Mouse (Mus musculus) intestine, embryonic 14.5 days (tissue): ENCODE measurements around the gene Lrrc74a. TPM values are rescaled to one million over a fixed set of nuclear protein-coding genes. Genes with fewer than 3 reads are reported as not detected.
A peak's percentile ranks its signal among the peaks of the same experiment; 100 is the strongest.

Experiments used
- ATAC-seq: fragments of 200-750 bp; cut with Nextera tagmentation; replicated peaks from 2 replicates; pipeline ENCODE4 v1.8.0; 2017; ENCODE audit warnings: low read depth, moderate number of reproducible peaks, moderate TSS enrichment, moderate library complexity; ENCODE audit not compliant: low FRiP score, low TSS enrichment
- DNase-seq: peaks from one replicate; pipeline ENCODE4 v3.0.0-alpha.2; 2018; ENCODE audit warnings: low spot score
- H3K27ac ChIP-seq: fragments of 300-500 bp; sonication (generic); 2 replicates; pipeline ENCODE4 v1.5.1; 2014; ENCODE audit warnings: low read depth, mild to moderate bottlenecking, control low read depth
- H3K27me3 ChIP-seq: fragments of 300-500 bp; sonication (generic); replicated peaks from 2 replicates; pipeline ENCODE4 v1.6.1; 2014; ENCODE audit warnings: low read length, control low read depth; ENCODE audit not compliant: control insufficient read depth, insufficient read depth
- H3K36me3 ChIP-seq: fragments of 300-500 bp; sonication (generic); 2 replicates; pipeline ENCODE4 v1.6.1; 2014; ENCODE audit warnings: low read length, control low read depth; ENCODE audit not compliant: control insufficient read depth, insufficient read depth
- H3K4me1 ChIP-seq: fragments of 300-500 bp; sonication (generic); replicated peaks from 2 replicates; pipeline ENCODE4 v1.6.1; 2014; ENCODE audit warnings: low read length, control low read depth, mixed read lengths; ENCODE audit not compliant: control insufficient read depth, insufficient read depth
- H3K4me2 ChIP-seq: fragments of 300-500 bp; sonication (generic); 2 replicates; pipeline ENCODE4 v1.6.1; 2014; ENCODE audit warnings: low read length
- H3K4me3 ChIP-seq: fragments of 300-500 bp; sonication (generic); 2 replicates; pipeline ENCODE4 v1.5.1; 2014; ENCODE audit warnings: low read depth, low read length, control low read depth, mixed read lengths
- H3K9ac ChIP-seq: fragments of 300-500 bp; sonication (generic); 2 replicates; pipeline ENCODE4 v1.6.1; 2014; ENCODE audit warnings: mild to moderate bottlenecking, low read length
- H3K9me3 ChIP-seq: fragments of 300-500 bp; sonication (generic); 2 replicates; pipeline ENCODE4 v1.6.1; 2016; ENCODE audit warnings: low read length, control low read depth; ENCODE audit not compliant: control insufficient read depth
- whole genome bisulfite sequencing: fragments of 180-500 bp; shearing (Covaris S2); extraction: QIAGEN DNeasy Blood & Tissue Kit; methylation state at CpG from one replicate; pipeline ENCODE4 v1.1.7; 2014; 5-methylcytosine and 5-hydroxymethylcytosine counted together
- polyA plus RNA-seq: library from polyadenylated mRNA; unstranded; fragments of >200 nt; fragmentation: Nextera tagmentation; extraction: Ambion mirVana; gene quantifications from 2 replicates; pipeline ENCODE4 v1.2.1, GENCODE M21; 2014

Gene Lrrc74a
- polyA plus RNA-seq, 1 experiment from 2014 or later, result not detected

GRCm38 (mm10) chr12:86786149-86787019 is 52.2 kb downstream of the Lrrc74a start:
- Histone ChIP-seq H3K27ac (no peak overlapping the region), H3K9me3 (no peaks in the 10 kb centered on the region), H3K36me3 (no peaks in the 10 kb centered on the region), H3K9ac (no peak overlapping the region), H3K27me3 (no peaks in the 10 kb centered on the region), H3K4me1 (peaks cover 6% of the 10 kb centered on the region; the same call in 1 of the 2 replicates), H3K4me3 (no peak overlapping the region), H3K4me2 (no peak overlapping the region)
- 72% methylated on average over 12 of the region's 12 CpGs for WGBS
- DNase-seq, result no peak
- no peak for ATAC-seq

- Histone ChIP-seq H3K27me3 (no peaks in the 10 kb centered on the region), H3K9me3 (no peaks in the 10 kb centered on the region), H3K36me3 (no peaks in the 10 kb centered on the region), H3K4me3 (no peak overlapping the region), H3K4me2 (no peak overlapping the region), H3K9ac (no peak overlapping the region), H3K27ac (no peak overlapping the region), H3K4me1 (no peaks in the 10 kb centered on the region)
- 60% methylated on average over 4 of the region's 4 CpGs for WGBS
- DNase-seq, result no peak
- ATAC-seq, result no peak
Observed at GRCm38 (mm10) chr12:86787020-86787553, 52.9 kb downstream of the Lrrc74a start.

- ATAC-seq, result no peak
- Histone ChIP-seq H3K4me1 (no peaks in the 10 kb centered on the region), H3K36me3 (no peaks in the 10 kb centered on the region), H3K27ac (no peak overlapping the region), H3K4me3 (no peak overlapping the region), H3K27me3 (no peaks in the 10 kb centered on the region), H3K9me3 (no peaks in the 10 kb centered on the region), H3K9ac (no peak overlapping the region), H3K4me2 (no peak overlapping the region)
- no peak for DNase-seq
- 42% methylated on average over 6 of the region's 6 CpGs for WGBS
Observed at GRCm38 (mm10) chr12:86790100-86790848, 56.1 kb downstream of the Lrrc74a start.

GRCm38 (mm10) chr12:86790849-86791127 is 56.6 kb downstream of the Lrrc74a start:
- H3K27ac ChIP-seq, result no peak overlapping the region

GRCm38 (mm10) chr12:86791987-86792386 is 57.8 kb downstream of the Lrrc74a start:
- Histone ChIP-seq H3K36me3 (no peaks in the 10 kb centered on the region), H3K4me3 (no peak overlapping the region), H3K9ac (no peak overlapping the region), H3K4me2 (no peak overlapping the region), H3K27me3 (no peaks in the 10 kb centered on the region), H3K27ac (no peak overlapping the region), H3K9me3 (no peaks in the 10 kb centered on the region), H3K4me1 (no peaks in the 10 kb centered on the region)
- no peak for DNase-seq
- 75% methylated on average over 2 of the region's 2 CpGs for WGBS
- no peak for ATAC-seq

More at GRCm38 (mm10) chr12:86790849-86791127, 56.6 kb downstream of the Lrrc74a start:
- DNase-seq (no peak), ATAC-seq (no peak)
- no peaks in the 10 kb centered on the region for H3K27me3 ChIP-seq
- no peak overlapping the region for H3K4me2 ChIP-seq
- no peak overlapping the region for H3K9ac ChIP-seq
- H3K4me1 ChIP-seq, result no peaks in the 10 kb centered on the region
- H3K36me3 ChIP-seq, result no peaks in the 10 kb centered on the region
- no peaks in the 10 kb centered on the region for H3K9me3 ChIP-seq
- no peak overlapping the region for H3K4me3 ChIP-seq
- WGBS, result 17% methylated on average over 2 of the region's 2 CpGs

GRCm38 (mm10) chr12:86793830-86794229 is 59.7 kb downstream of the Lrrc74a start:
- WGBS, result 42% methylated on average over 3 of the region's 3 CpGs
- Histone ChIP-seq H3K9ac (no peak overlapping the region), H3K4me2 (no peak overlapping the region), H3K27me3 (no peaks in the 10 kb centered on the region), H3K4me1 (peaks cover 2% of the 10 kb centered on the region), H3K36me3 (no peaks in the 10 kb centered on the region), H3K27ac (no peak overlapping the region), H3K4me3 (no peak overlapping the region), H3K9me3 (no peaks in the 10 kb centered on the region)
- DNase-seq, result no peak
- no peak for ATAC-seq

GRCm38 (mm10) chr12:86794331-86794730 is 60.2 kb downstream of the Lrrc74a start:
- no peak overlapping the region for H3K9ac ChIP-seq
- no peak overlapping the region for H3K27ac ChIP-seq
- no peak overlapping the region for H3K4me3 ChIP-seq
- ATAC-seq, result no peak
- no peak for DNase-seq
- H3K4me1 ChIP-seq, result peaks cover 7% of the 10 kb centered on the region
- no peaks in the 10 kb centered on the region for H3K36me3 ChIP-seq
- no peaks in the 10 kb centered on the region for H3K9me3 ChIP-seq
- H3K4me2 ChIP-seq, result no peak overlapping the region
- no peaks in the 10 kb centered on the region for H3K27me3 ChIP-seq
- WGBS, result 87% methylated on average over 11 of the region's 11 CpGs

GRCm38 (mm10) chr12:86795076-86795837 is 61.1 kb downstream of the Lrrc74a start:
- Histone ChIP-seq H3K27ac (no peak overlapping the region), H3K27me3 (no peaks in the 10 kb centered on the region), H3K4me1 (peaks cover 11% of the 10 kb centered on the region), H3K9me3 (no peaks in the 10 kb centered on the region), H3K4me2 (no peak overlapping the region), H3K36me3 (no peaks in the 10 kb centered on the region), H3K4me3 (no peak overlapping the region), H3K9ac (no peak overlapping the region)
- peak; percentile 22; the same call in 1 of the 2 replicates for ATAC-seq
- 55% methylated on average over 7 of the region's 7 CpGs for WGBS
- no peak for DNase-seq
